Mouse (Mus musculus) C2C12 (cell line): ENCODE measurements around the gene Trpv2. TPM values are rescaled to one million over a fixed set of nuclear protein-coding genes. Genes with fewer than 3 reads are reported as not detected.

Experiments used
- H3K27me3 ChIP-seq: one replicate; pipeline ENCODE4 v1.6.1; 2011; ENCODE audit not compliant: control insufficient read depth, insufficient read depth, insufficient read length
- H3K36me3 ChIP-seq: one replicate; pipeline ENCODE4 v1.6.1; 2011; ENCODE audit not compliant: control insufficient read depth, insufficient read depth
- H3K4me3 ChIP-seq: one replicate; pipeline ENCODE4 v1.5.1; 2011; ENCODE audit warnings: mild to moderate bottlenecking, control low read depth; ENCODE audit not compliant: poor library complexity, insufficient read depth, severe bottlenecking
- H3K79me2 ChIP-seq: one replicate; pipeline ENCODE4 v1.6.1; 2011; ENCODE audit not compliant: control insufficient read depth, insufficient read depth
- H3K79me3 ChIP-seq: one replicate; pipeline ENCODE4 v1.6.1; 2011; ENCODE audit warnings: low read depth, control low read depth
- H3ac ChIP-seq: one replicate; pipeline ENCODE3; 2011; ENCODE audit warnings: low read depth; ENCODE audit not compliant: control insufficient read depth, insufficient read length
- CEBPB ChIP-seq: IDR thresholded peaks from one replicate; pipeline ENCODE4 v1.6.1; 2011; ENCODE audit warnings: low read depth, mild to moderate bottlenecking, control low read depth, moderate library complexity
- CTCF ChIP-seq: IDR thresholded peaks from one replicate; pipeline ENCODE4 v1.5.1; 2011; ENCODE audit not compliant: control insufficient read depth, insufficient read depth, insufficient read length
- FOSL1 ChIP-seq: IDR thresholded peaks from one replicate; pipeline ENCODE4 v1.8.0; 2011; ENCODE audit warnings: mild to moderate bottlenecking, low read length; ENCODE audit not compliant: poor library complexity, insufficient read depth, severe bottlenecking
- MAX ChIP-seq: IDR thresholded peaks from one replicate; pipeline ENCODE4 v1.6.1; 2011; ENCODE audit warnings: mild to moderate bottlenecking, control low read depth
- MYOD1 ChIP-seq: IDR thresholded peaks from one replicate; pipeline ENCODE4 v1.6.1; 2011; ENCODE audit warnings: low read depth; ENCODE audit not compliant: control insufficient read depth, insufficient read length
- MYOG ChIP-seq: IDR thresholded peaks from one replicate; pipeline ENCODE4 v1.6.1; 2011; ENCODE audit not compliant: control insufficient read depth, insufficient read length; ENCODE audit errors: extremely low read depth
- USF1 ChIP-seq: IDR thresholded peaks from one replicate; pipeline ENCODE4 v1.6.1; 2011; ENCODE audit warnings: low read depth, mild to moderate bottlenecking, control low read depth, moderate library complexity
- polyA plus RNA-seq: library from polyadenylated mRNA; unstranded; fragments of >200 nt; fragmentation: generic; extraction: Trizol; gene quantifications from one replicate; pipeline ENCODE4 v1.2.1, GENCODE M21; 2012; ENCODE audit warnings: missing spikeins

Gene Trpv2
- polyA plus RNA-seq, 1 experiment: 12.8 TPM

GRCm38 (mm10) chr11:62603312-62604056 is 29.2 kb downstream of the Trpv2 start:
- H3K36me3 ChIP-seq: peaks cover 56% of the 10 kb centered on the region
- no peaks in the 10 kb centered on the region for H3K27me3 ChIP-seq
- no peak for TF ChIP-seq USF1
- no peak for TF ChIP-seq CTCF
- no peak for TF ChIP-seq MYOD1
- no peak for TF ChIP-seq MAX
- no peak for TF ChIP-seq MYOG
- TF ChIP-seq CEBPB: no peak
- no peak for TF ChIP-seq FOSL1
- peaks cover 25% of the 10 kb centered on the region for H3K79me3 ChIP-seq
- H3ac ChIP-seq: peak overlapping the region; percentile 85
- H3K79me2 ChIP-seq: peaks cover 36% of the 10 kb centered on the region
- H3K4me3 ChIP-seq: peak overlapping the region; percentile 100

DNA sequence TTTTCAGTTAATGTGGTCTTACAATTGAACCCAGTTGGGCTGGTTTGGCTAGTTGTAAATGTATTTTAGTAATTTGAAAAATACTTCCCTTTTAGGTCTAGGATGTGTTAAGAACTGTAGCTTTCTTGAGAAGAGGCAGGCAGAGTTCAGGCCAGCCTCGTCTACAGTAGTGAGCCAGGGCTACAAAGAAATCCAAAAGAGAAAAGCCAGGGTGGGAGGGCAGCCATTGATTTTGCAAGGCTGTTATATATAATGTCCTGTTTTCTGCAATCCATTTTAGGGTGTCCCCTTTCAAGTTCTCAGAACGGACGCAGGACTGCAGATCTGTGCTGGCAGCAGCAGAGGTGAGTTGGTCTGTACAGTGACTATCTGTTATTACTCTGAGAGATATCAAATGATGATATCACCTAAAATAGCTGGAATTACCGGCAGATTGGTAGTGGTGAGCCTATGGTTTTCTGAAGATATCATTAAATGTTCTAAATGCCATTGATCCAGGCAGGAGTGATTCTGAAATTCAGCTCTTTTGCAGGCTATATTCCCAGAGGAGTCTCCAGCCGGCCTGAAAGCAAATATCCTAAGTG is 29.9 kb downstream of the Trpv2 start:
- Histone ChIP-seq H3K27me3 (no peaks in the 10 kb centered on the region), H3K36me3 (peaks cover 62% of the 10 kb centered on the region), H3ac (peak overlapping the region; percentile 77), H3K79me2 (peaks cover 36% of the 10 kb centered on the region), H3K4me3 (peak overlapping the region; percentile 100), H3K79me3 (peaks cover 25% of the 10 kb centered on the region)
- TF ChIP-seq MYOD1 (no peak), USF1 (no peak), CEBPB (no peak), FOSL1 (no peak), MAX (no peak), CTCF (no peak), MYOG (no peak)

DNA sequence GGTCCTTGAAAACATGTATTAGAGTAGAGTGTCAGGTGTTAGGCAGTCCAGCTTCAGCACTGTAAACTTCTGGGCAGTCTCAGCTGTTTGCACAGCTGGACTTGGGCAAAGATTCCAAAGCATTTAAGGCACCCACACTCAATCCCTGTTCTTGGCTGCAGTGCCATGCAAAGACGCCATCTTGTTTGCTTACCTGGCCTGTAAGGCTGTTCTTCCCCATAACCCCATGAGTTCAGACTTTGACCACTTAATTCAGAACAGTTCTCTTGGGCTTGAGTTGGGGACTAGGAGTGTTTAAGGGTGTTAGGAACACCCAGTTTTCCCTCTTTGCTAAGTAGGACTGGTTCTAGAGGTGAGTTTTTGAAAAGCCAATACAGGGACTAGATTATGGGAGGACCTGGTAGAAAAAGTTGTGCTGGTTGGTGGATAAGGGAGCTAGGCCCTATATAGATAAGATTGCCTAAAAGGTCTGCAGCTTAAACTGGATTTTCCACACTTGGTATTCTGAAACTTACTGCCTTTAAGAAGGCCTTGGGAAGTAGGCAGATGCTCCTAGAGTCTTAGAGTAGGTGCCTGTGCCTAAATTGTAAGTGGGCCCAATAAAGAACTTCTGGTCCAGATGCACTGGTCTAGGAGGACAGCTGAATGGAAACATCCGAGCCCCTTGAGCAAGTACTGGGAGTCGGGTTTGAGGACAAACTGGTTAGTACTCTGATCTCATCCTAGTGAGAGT is 30.8 kb downstream of the Trpv2 start:
- no peaks in the 10 kb centered on the region for H3K27me3 ChIP-seq
- peak overlapping the region; percentile 77 for H3ac ChIP-seq
- H3K36me3 ChIP-seq: peaks cover 62% of the 10 kb centered on the region
- H3K4me3 ChIP-seq: peak overlapping the region; percentile 100
- peaks cover 36% of the 10 kb centered on the region for H3K79me2 ChIP-seq
- TF ChIP-seq USF1 (no peak), CTCF (no peak), CEBPB (no peak), MAX (no peak), MYOG (no peak), MYOD1 (no peak), FOSL1 (no peak)
- peaks cover 25% of the 10 kb centered on the region for H3K79me3 ChIP-seq

GRCm38 (mm10) chr11:62605619-62606298 is 31.5 kb downstream of the Trpv2 start:
- peaks cover 62% of the 10 kb centered on the region for H3K36me3 ChIP-seq
- TF ChIP-seq MYOD1 (peak; percentile 0), MAX (peak; percentile 23), USF1 (no peak)
- H3K79me3 ChIP-seq: peaks cover 25% of the 10 kb centered on the region
- no peaks in the 10 kb centered on the region for H3K27me3 ChIP-seq
- H3K4me3 ChIP-seq: no peak overlapping the region
- H3ac ChIP-seq: no peak overlapping the region
- H3K79me2 ChIP-seq: peaks cover 36% of the 10 kb centered on the region

DNA sequence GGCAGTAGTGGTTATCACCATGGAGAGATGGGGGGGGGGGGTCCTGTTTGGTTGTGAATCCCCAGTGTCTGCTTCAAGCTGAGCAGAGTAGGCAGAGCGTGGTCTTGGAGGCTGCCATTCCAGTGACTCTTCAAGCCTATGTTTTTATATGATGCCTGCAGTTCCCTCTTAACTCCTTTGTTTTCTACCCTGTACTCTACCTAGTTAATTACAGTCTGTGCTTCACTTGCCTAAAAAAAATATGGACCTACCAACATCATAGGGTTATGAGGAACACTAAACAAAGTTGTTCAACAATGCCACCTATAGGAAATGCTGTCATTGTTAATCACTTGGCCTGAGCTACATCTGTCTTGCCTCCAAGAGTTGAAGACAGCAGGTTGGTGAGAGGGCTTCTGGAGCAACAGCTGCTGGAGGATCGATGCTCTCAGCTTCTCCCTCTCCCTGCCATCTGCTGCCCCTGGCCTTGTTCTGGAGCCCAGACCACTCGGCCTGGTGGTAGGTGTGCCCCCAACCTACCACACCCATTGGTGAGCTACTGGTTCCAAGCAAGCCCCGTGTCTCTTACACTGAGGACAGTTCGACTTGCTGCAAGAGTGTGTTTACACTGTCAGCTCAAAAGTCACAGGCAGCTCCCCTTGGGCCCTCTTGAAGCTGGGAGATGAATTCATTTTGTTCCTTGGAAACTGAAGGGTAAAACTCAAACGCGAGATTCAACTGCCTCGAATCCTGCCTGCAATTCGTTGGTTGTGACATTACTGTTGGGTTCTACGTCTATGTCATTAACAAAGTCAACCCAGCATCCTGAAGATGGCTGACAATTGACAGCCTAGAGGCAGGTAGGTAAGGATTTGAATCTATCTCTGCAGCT is 32.2 kb downstream of the Trpv2 start:
- Histone ChIP-seq H3K79me3 (peaks cover 25% of the 10 kb centered on the region), H3K36me3 (peaks cover 62% of the 10 kb centered on the region), H3K79me2 (peaks cover 36% of the 10 kb centered on the region), H3K4me3 (no peak overlapping the region), H3K27me3 (no peaks in the 10 kb centered on the region), H3ac (no peak overlapping the region)
- TF ChIP-seq MYOG (no peak), CTCF (no peak), USF1 (no peak), FOSL1 (no peak), MYOD1 (no peak), CEBPB (no peak), MAX (no peak)
